Mouse (Mus musculus) neural tube, embryonic 13.5 days (tissue): ENCODE data around the gene Polr2f. TPM values are rescaled to one million over a fixed set of nuclear protein-coding genes. Genes with fewer than 3 reads are reported as not detected.

Source experiments
- ATAC-seq: fragments of 200-750 bp; cut with Nextera tagmentation; 2 replicates; pipeline ENCODE4 v1.8.0; 2017; ENCODE audit warnings: low read depth, mild to moderate bottlenecking, moderate TSS enrichment, moderate library complexity
- H3K27ac ChIP-seq: fragments of 300-500 bp; sonication (generic); replicated peaks from 2 replicates; pipeline ENCODE4 v1.5.1; 2015; ENCODE audit warnings: moderate library complexity, mild to moderate bottlenecking, inconsistent platforms
- H3K27me3 ChIP-seq: fragments of 300-500 bp; sonication (generic); 2 replicates; pipeline ENCODE4 v1.6.1; 2015; ENCODE audit warnings: mild to moderate bottlenecking, inconsistent platforms
- H3K36me3 ChIP-seq: fragments of 300-500 bp; sonication (generic); 2 replicates; pipeline ENCODE4 v1.6.1; 2015; ENCODE audit warnings: mild to moderate bottlenecking, inconsistent platforms
- H3K4me1 ChIP-seq: fragments of 300-500 bp; sonication (generic); replicated peaks from 2 replicates; pipeline ENCODE4 v1.6.1; 2015; ENCODE audit warnings: inconsistent platforms
- H3K4me2 ChIP-seq: fragments of 300-500 bp; sonication (generic); 2 replicates; pipeline ENCODE4 v1.6.1; 2015; ENCODE audit warnings: inconsistent platforms, mild to moderate bottlenecking, moderate library complexity
- H3K4me3 ChIP-seq: fragments of 300-500 bp; sonication (generic); 2 replicates; pipeline ENCODE4 v1.5.1; 2015; ENCODE audit warnings: mild to moderate bottlenecking, inconsistent platforms
- H3K9ac ChIP-seq: fragments of 300-500 bp; sonication (generic); 2 replicates; pipeline ENCODE4 v1.6.1; 2015; ENCODE audit warnings: moderate library complexity, mild to moderate bottlenecking, inconsistent platforms
- H3K9me3 ChIP-seq: fragments of 300-500 bp; sonication (generic); 2 replicates; pipeline ENCODE4 v1.6.1; 2016; ENCODE audit warnings: inconsistent platforms
- WGBS: fragments of 180-500 bp; shearing (Covaris S2); methylation state at CpG from one replicate; pipeline ENCODE4 v1.1.7; 2015; 5-methylcytosine and 5-hydroxymethylcytosine counted together
- polyA plus RNA-seq: library from polyadenylated mRNA; unstranded; fragments of >200 nt; fragmentation: Nextera tagmentation; extraction: Ambion mirVana; gene quantifications from 2 replicates; pipeline ENCODE4 v1.2.1, GENCODE M21; 2015

Gene Polr2f
- polyA plus RNA-seq, result 259 and 278 TPM in 2 replicates

DNA sequence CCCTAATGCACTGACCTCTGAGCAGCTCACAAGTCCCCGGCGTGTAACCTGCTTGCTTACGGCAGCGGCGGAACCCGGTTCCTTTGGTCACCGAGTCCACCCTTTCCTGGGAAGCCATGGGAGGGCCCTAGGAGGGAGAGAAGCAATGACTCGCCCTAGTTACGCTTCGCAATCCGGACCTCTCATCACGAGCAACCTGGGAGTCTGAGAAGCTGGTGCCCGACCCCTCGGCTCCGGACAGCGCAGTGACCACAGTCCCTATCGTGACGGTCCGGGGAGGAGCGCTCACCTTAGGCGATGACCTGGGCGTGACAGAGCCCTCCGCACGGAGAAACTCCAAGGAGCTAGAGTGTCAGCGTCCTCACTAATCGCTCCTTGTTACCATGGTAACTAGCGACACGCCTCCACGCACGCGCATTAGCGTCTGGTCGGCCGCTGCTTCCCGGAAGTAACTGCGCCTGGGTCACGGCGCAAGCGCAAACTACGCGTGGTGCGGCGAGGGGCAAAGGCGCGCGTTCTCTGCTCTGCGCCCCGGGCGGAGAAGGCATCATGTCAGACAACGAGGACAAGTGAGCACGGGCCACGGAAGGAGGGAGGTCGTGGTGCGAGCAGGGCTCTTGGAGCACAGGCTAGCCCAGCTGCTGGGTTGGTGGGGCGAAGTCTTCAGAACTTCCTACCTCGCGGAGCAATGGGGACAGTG lies at the start of gene Polr2f, which contains the start of gene 1700088E04Rik:
Gene Polr2f, plus strand, starts transcription at position 144 of the 700 bp plus-strand sequence.
Gene 1700088E04Rik, minus strand, starts transcription at position 388 of the 700 bp plus-strand sequence.
- peaks cover 22% of the 10 kb centered on the region for H3K36me3 ChIP-seq
- H3K4me2 ChIP-seq, result peak within 1 kb of the TSS; percentile 85
- H3K27ac ChIP-seq, result no peak within 1 kb of the TSS
- H3K4me1 ChIP-seq, result peaks cover 26% of the 10 kb centered on the region
- no peaks in the 10 kb centered on the region for H3K9me3 ChIP-seq
- H3K9ac ChIP-seq, result peak within 1 kb of the TSS; percentile 77
- H3K4me3 ChIP-seq, result peak within 1 kb of the TSS; percentile 69
- ATAC-seq, result peak; percentile 91
- under 1% methylated on average over 57 of the region's 57 CpGs for WGBS
- no peaks in the 10 kb centered on the region for H3K27me3 ChIP-seq

DNA sequence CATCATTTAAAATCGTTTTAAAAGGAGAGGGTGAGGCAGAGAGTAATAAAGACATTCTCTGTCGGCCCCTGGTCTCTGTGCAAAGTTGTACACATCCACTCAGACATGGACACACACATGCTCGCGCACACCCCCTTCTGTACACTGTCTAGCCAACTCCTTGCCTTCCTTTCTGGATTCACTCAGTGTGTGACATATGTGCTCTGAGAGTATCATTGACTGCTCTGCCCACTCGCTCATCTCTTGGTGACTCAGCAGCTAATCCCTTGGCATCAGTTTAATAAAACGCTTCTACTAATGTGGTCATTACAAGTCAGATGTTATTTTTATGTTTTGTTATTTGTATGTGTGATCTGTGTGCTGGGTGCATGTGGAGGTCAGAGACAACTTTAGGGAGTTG lies 48.5 kb upstream of the Polr2f start:
- 89% methylated on average over 6 of the region's 6 CpGs for WGBS
- no peak overlapping the region for H3K27ac ChIP-seq
- no peaks in the 10 kb centered on the region for H3K27me3 ChIP-seq
- H3K4me2 ChIP-seq, result no peak overlapping the region
- no peak for ATAC-seq
- no peak overlapping the region for H3K9ac ChIP-seq
- H3K9me3 ChIP-seq, result no peaks in the 10 kb centered on the region
- no peak overlapping the region for H3K4me3 ChIP-seq
- H3K4me1 ChIP-seq, result 0 out of 2 replicates have a peak, but pooled peaks cover 2% of the 10 kb centered on the region
- peaks cover 86% of the 10 kb centered on the region for H3K36me3 ChIP-seq

DNA sequence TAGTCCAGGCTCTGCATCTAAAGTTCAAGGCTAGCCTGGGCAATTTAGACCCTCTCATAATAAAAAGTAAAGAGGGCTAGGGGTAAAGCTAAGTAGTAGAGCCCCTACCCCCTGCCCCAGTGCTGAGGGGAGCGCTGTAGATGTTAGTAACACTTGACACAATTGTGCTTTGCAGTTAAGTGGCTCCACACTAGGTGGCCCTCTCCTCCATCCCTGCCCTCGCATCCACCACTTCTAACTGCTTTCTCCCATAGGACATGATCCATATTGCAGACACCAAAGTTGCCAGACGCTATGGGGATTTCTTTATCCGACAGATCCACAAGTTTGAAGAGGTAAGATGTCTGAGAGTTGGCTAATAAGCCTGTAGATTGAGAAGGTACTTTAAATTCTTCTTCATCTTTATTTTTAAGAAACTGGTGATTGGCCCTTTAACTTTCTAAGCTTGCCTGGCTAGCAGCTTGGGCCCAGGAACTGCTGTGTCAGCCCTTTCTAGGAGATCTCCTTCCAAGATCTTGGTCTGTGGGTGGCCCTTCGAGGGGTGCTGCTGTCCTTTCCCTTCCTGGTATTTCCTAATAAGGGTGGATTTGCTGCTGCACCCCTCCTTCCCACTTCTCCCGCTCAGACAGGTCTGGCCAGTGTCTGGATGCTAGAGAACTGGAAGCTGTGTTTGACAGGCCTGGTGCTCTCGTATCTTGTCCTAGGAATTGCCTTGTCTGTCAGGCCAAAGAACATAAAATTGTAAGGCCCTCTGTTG lies 47.5 kb upstream of the Polr2f start:
- Histone ChIP-seq H3K27me3 (no peaks in the 10 kb centered on the region), H3K9me3 (no peaks in the 10 kb centered on the region), H3K4me3 (no peak overlapping the region), H3K36me3 (peaks cover 79% of the 10 kb centered on the region), H3K27ac (no peak overlapping the region), H3K4me1 (0 out of 2 replicates have a peak, but pooled peaks cover 9% of the 10 kb centered on the region), H3K9ac (no peak overlapping the region), H3K4me2 (no peak overlapping the region)
- ATAC-seq, result no peak
- WGBS, result 78% methylated on average over 7 of the region's 7 CpGs

DNA sequence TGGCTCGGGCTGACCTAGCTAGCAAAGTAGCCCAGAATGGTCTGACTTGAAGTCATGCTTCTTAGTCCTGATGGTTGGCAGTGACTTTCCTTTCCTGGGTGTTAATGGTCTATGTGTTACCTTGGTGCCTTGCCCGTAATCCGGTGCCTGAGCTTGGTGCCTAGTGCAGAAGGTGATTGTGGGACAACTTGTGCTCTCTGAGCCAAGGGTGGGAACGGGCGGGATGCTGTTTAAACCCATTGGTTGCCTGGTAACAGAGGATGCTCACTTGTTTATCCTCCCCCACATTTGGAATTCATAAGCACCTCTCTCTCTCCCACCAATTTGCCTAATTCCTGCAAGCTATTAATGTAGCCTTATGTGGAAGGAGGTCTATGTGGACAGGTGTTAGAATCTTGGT lies 45.3 kb upstream of the Polr2f start:
- Histone ChIP-seq H3K4me2 (no peak overlapping the region), H3K4me3 (no peak overlapping the region), H3K4me1 (0 out of 2 replicates have a peak, but pooled peaks cover 16% of the 10 kb centered on the region), H3K27me3 (no peaks in the 10 kb centered on the region), H3K27ac (no peak overlapping the region), H3K9me3 (no peaks in the 10 kb centered on the region), H3K9ac (no peak overlapping the region), H3K36me3 (peaks cover 56% of the 10 kb centered on the region)
- WGBS, result 90% methylated on average over 5 of the region's 5 CpGs
- no peak for ATAC-seq

DNA sequence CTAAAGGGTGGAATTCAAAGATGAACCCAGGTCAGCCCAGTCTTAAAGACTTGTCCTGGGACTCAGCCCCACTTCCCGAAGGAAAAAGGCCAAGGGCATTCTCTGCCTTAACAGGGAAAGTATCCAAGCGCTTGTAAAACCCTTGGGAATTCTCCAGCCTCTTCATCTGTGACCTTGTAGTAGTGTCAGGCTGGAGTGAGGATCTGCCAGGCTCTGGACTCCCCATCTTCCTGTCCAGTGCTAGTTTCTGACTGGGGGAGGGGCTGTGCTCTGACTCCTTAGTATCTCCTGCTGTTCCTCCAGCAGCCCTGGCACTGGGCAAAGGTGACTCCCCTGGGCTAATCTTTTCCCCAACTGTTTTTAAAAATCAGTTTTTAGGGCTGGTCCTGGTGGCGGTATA lies 44.3 kb upstream of the Polr2f start:
- no peaks in the 10 kb centered on the region for H3K27me3 ChIP-seq
- H3K4me2 ChIP-seq, result no peak overlapping the region
- no peak overlapping the region for H3K9ac ChIP-seq
- H3K4me1 ChIP-seq, result 0 out of 2 replicates have a peak, but pooled peaks cover 16% of the 10 kb centered on the region
- H3K4me3 ChIP-seq, result no peak overlapping the region
- no peaks in the 10 kb centered on the region for H3K9me3 ChIP-seq
- WGBS, result 71% methylated on average over 3 of the region's 3 CpGs
- no peak for ATAC-seq
- no peak overlapping the region for H3K27ac ChIP-seq
- peaks cover 46% of the 10 kb centered on the region for H3K36me3 ChIP-seq

DNA sequence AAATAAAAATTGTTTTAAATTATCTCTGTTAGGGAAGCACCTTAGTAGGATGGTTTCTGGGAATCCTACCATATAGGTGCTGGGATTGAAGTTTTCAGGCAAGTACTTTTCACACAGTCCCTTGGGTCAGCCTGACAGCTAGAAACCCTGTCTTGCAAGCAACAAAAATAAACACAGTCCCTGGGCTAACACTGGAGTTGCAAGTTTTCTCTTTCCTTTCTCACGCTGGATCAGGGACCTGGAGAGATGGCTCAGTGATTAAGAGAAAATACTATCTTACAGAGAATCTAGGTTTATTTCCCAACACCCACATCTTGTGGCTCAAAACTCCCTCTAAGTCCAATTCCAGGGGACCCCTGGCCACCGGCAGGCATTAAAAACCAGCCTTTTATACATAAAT lies 43.7 kb upstream of the Polr2f start:
- Histone ChIP-seq H3K4me1 (0 out of 2 replicates have a peak, but pooled peaks cover 16% of the 10 kb centered on the region), H3K9ac (0 out of 2 replicates have a peak overlapping the region, but pooled peaks have one; percentile 26), H3K9me3 (no peaks in the 10 kb centered on the region), H3K4me3 (no peak overlapping the region), H3K27ac (peak overlapping the region; percentile 33), H3K27me3 (no peaks in the 10 kb centered on the region), H3K36me3 (peaks cover 40% of the 10 kb centered on the region), H3K4me2 (no peak overlapping the region)
- no peak for ATAC-seq
- WGBS, result 41% methylated on average over 2 of the region's 2 CpGs

DNA sequence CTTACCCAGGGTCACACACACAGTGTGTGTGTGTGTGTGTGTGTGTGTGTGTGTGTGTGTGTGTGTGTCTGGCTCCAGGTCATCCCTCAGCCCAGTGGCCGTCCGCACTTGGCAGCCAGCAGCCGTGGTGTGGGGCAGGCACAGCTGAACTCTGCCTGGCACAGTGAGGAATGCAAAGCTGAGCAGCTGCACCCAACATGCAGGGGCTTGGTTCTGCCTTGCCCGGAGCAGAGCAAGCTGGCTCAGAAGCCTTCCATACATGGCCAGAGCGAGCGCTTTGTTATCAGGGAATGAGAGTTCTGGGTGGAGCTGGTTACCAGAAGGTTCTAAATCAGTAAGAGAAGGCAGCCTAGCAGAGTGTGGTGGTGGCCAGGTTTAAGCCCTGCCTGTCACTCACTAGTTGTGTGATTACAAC lies 43.2 kb upstream of the Polr2f start:
- Histone ChIP-seq H3K9ac (0 out of 2 replicates have a peak overlapping the region, but pooled peaks have one; percentile 26), H3K9me3 (no peaks in the 10 kb centered on the region), H3K4me2 (no peak overlapping the region), H3K4me3 (no peak overlapping the region), H3K36me3 (peaks cover 35% of the 10 kb centered on the region), H3K27ac (peak overlapping the region; percentile 33), H3K27me3 (no peaks in the 10 kb centered on the region), H3K4me1 (0 out of 2 replicates have a peak, but pooled peaks cover 16% of the 10 kb centered on the region)
- ATAC-seq, result no peak
- 44% methylated on average over 6 of the region's 6 CpGs for WGBS

DNA sequence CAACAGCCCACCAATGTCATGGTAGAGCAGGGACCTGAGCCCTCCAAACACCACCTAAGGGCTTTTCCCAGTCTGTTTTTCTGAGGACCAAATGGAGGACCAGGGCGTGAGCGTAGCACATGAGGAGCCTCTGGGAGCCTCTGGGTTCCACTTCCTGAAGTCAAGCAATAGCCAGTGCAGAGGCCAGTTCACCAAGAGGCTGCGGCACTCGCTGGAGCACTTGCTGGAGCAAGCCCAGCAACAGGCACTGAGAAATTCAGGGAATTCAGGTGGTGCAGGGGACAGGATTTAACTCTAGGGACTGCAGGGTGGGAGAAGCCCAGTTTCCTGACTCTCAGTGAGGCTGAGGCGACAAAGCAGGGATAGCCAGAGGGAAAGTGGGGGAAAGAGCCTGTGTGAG lies 42.6 kb upstream of the Polr2f start:
- Histone ChIP-seq H3K4me1 (0 out of 2 replicates have a peak, but pooled peaks cover 16% of the 10 kb centered on the region), H3K4me2 (no peak overlapping the region), H3K27me3 (no peaks in the 10 kb centered on the region), H3K9ac (no peak overlapping the region), H3K27ac (no peak overlapping the region), H3K4me3 (no peak overlapping the region), H3K36me3 (peaks cover 29% of the 10 kb centered on the region), H3K9me3 (no peaks in the 10 kb centered on the region)
- no peak for ATAC-seq
- 63% methylated on average over 5 of the region's 5 CpGs for WGBS

DNA sequence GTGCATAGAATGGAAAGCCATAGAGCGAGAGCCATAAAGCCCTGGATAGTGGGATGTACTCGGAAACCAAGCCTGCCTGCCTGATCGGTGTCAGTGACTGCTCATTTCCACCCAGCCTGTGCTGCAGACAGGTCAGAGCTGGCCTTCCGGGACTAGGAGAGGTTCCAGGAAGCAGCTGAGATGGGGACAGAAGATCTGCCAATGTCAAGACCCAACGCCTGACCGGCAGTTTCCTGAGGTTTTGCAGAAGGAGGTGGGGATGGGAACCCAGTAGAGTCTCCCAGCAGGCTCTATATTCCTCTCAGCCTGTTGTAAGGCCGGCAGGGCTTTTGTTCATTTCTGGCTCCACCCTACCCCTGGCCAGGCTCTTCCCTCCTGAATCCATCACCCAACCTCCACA lies 41.9 kb upstream of the Polr2f start:
- Histone ChIP-seq H3K4me2 (no peak overlapping the region), H3K36me3 (peaks cover 22% of the 10 kb centered on the region), H3K27me3 (no peaks in the 10 kb centered on the region), H3K4me3 (no peak overlapping the region), H3K4me1 (0 out of 2 replicates have a peak, but pooled peaks cover 16% of the 10 kb centered on the region), H3K9ac (no peak overlapping the region), H3K9me3 (no peaks in the 10 kb centered on the region), H3K27ac (no peak overlapping the region)
- WGBS, result 57% methylated on average over 7 of the region's 7 CpGs
- ATAC-seq, result no peak

DNA sequence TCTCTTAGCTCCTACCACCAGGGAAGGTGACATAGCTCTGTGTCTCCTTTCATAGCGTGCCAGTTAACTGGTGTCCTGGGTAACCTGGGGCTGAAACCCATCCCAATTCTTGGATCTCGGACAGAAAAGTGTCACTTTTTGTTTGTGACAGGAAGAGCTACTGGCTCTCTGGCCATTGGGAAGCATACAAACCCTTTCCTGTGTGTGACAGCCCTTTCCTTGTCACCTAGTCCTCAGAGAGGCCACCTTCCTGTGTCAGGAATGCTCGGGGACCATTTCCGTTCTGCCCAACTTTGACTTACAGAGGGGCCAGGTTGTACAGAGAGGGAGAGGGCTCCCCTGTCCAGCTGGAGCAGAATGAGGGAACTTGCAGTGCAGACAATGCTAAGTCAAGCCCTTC lies 41.4 kb upstream of the Polr2f start:
- Histone ChIP-seq H3K27me3 (no peaks in the 10 kb centered on the region), H3K4me1 (0 out of 2 replicates have a peak, but pooled peaks cover 16% of the 10 kb centered on the region), H3K4me3 (no peak overlapping the region), H3K36me3 (peaks cover 17% of the 10 kb centered on the region), H3K9me3 (no peaks in the 10 kb centered on the region), H3K4me2 (no peak overlapping the region), H3K9ac (no peak overlapping the region), H3K27ac (no peak overlapping the region)
- 75% methylated on average over 4 of the region's 4 CpGs for WGBS
- no peak for ATAC-seq

DNA sequence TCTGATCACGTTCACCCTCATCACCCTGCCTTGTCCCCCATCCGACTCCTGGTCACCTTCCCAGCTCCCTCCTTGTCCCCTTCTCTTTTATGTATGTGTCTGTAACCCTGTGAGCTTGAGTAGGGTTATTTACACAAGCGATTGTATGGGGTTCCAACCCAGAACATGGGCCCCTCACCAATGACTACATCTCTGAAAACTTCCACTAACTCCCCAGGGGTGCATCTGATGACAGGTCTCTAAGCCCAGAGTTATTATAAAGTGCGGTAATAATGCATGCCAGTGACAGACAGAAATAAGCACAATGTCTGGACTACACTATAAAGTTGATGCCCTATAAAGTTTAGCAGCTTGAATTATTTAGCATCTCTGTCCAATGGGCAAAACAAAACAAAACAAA lies 40.4 kb upstream of the Polr2f start:
- no peak overlapping the region for H3K27ac ChIP-seq
- no peak overlapping the region for H3K4me3 ChIP-seq
- no peak for ATAC-seq
- H3K9me3 ChIP-seq, result no peaks in the 10 kb centered on the region
- no peak overlapping the region for H3K4me2 ChIP-seq
- 0 out of 2 replicates have a peak, but pooled peaks cover 16% of the 10 kb centered on the region for H3K4me1 ChIP-seq
- no peaks in the 10 kb centered on the region for H3K27me3 ChIP-seq
- no peak overlapping the region for H3K9ac ChIP-seq
- peaks cover 8% of the 10 kb centered on the region for H3K36me3 ChIP-seq
- WGBS, result 80% methylated on average over 4 of the region's 4 CpGs

DNA sequence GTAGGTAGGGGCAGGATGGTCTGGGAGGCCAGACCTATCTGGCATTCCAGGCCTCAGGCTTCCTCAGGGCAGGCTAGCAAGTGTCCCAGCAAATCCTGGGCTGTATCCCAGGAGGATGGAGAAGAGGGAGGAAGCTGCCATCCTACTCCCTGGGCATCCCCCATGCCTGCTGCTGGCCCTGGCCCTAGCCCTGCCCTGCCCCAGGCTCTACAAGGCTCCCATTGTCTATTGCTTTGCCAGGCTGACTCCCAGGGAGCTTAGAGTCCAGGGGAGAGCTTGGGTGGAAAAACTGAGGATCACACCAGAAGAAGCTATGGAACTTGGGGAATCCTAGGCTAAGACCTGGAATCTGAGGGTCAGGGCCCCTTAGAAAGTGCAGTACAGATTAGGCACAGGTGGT lies 39.3 kb upstream of the Polr2f start:
- no peak for ATAC-seq
- Histone ChIP-seq H3K27ac (no peak overlapping the region), H3K27me3 (no peaks in the 10 kb centered on the region), H3K36me3 (no peaks in the 10 kb centered on the region), H3K4me2 (no peak overlapping the region), H3K4me3 (no peak overlapping the region), H3K4me1 (0 out of 2 replicates have a peak, but pooled peaks cover 16% of the 10 kb centered on the region), H3K9me3 (no peaks in the 10 kb centered on the region), H3K9ac (no peak overlapping the region)
